Mouse (Mus musculus) intestine, postnatal 0 days (tissue): ENCODE data around the gene Kat8. TPM values are rescaled to one million over a fixed set of nuclear protein-coding genes. Genes with fewer than 3 reads are reported as not detected.

Experiments
- ATAC-seq: fragments of 200-750 bp; cut with Nextera tagmentation; 2 replicates; pipeline ENCODE4 v1.8.0; 2017; ENCODE audit warnings: mild to moderate bottlenecking, moderate TSS enrichment, moderate library complexity
- H3K27ac ChIP-seq: fragments of 300-500 bp; sonication (generic); 2 replicates; pipeline ENCODE4 v1.5.1; 2014; ENCODE audit warnings: mild to moderate bottlenecking, low read depth, low read length, moderate library complexity
- H3K27me3 ChIP-seq: fragments of 300-500 bp; sonication (generic); replicated peaks from 2 replicates; pipeline ENCODE4 v1.6.1; 2014; ENCODE audit warnings: low read length, mixed read lengths; ENCODE audit not compliant: control insufficient read depth, insufficient read depth
- H3K36me3 ChIP-seq: fragments of 300-500 bp; sonication (generic); 2 replicates; pipeline ENCODE4 v1.6.1; 2014; ENCODE audit warnings: mild to moderate bottlenecking, moderate library complexity; ENCODE audit not compliant: control insufficient read depth, insufficient read depth
- H3K4me1 ChIP-seq: fragments of 300-500 bp; sonication (generic); replicated peaks from 2 replicates; pipeline ENCODE4 v1.6.1; 2014; ENCODE audit warnings: antibody characterized with exemption, low read length, mixed read lengths; ENCODE audit not compliant: control insufficient read depth, insufficient read depth
- H3K4me2 ChIP-seq: fragments of 300-500 bp; sonication (generic); replicated peaks from 2 replicates; pipeline ENCODE4 v1.6.1; 2014; ENCODE audit warnings: low read depth, mild to moderate bottlenecking, moderate library complexity
- H3K4me3 ChIP-seq: fragments of 300-500 bp; sonication (generic); 2 replicates; pipeline ENCODE4 v1.5.1; 2014; ENCODE audit warnings: low read depth, low read length
- H3K9ac ChIP-seq: fragments of 300-500 bp; sonication (generic); 2 replicates; pipeline ENCODE4 v1.6.1; 2014; ENCODE audit warnings: mild to moderate bottlenecking, low read depth, low read length
- H3K9me3 ChIP-seq: fragments of 300-500 bp; sonication (generic); 2 replicates; pipeline ENCODE4 v1.6.1; 2016; ENCODE audit warnings: mixed run types; ENCODE audit not compliant: control insufficient read depth
- CTCF ChIP-seq: sonication (generic); IDR thresholded peaks from 2 replicates; pipeline ENCODE4 v1.5.1; 2016; ENCODE audit warnings: low read depth, mild to moderate bottlenecking, control low read depth, antibody characterized with exemption, moderate library complexity
- WGBS: fragments of 180-500 bp; shearing (Covaris S2); extraction: QIAGEN DNeasy Blood & Tissue Kit; methylation state at CpG from one replicate; pipeline ENCODE4 v1.1.7; 2014; 5-methylcytosine and 5-hydroxymethylcytosine counted together
- polyA plus RNA-seq: library from polyadenylated mRNA; unstranded; fragments of >200 nt; fragmentation: Nextera tagmentation; extraction: Ambion mirVana; gene quantifications from 2 replicates; pipeline ENCODE4 v1.2.1, GENCODE M21; 2015

Gene Kat8
- 17.4 and 18.0 TPM in 2 replicates for polyA plus RNA-seq

GRCm38 (mm10) chr7:127912190-127912871 lies at the start of gene Kat8:
TSS of gene Kat8 (plus strand) at chr7:127912516.
- H3K4me3 ChIP-seq, result peak within 1 kb of the TSS; percentile 82
- peak; percentile 95 for ATAC-seq
- no peaks in the 10 kb centered on the region for H3K27me3 ChIP-seq
- no peak for TF ChIP-seq CTCF
- peak within 1 kb of the TSS; percentile 74 for H3K4me2 ChIP-seq
- peak within 1 kb of the TSS; percentile 64 for H3K9ac ChIP-seq
- peak within 1 kb of the TSS; percentile 77 for H3K27ac ChIP-seq
- peaks cover 4% of the 10 kb centered on the region; the same call in 1 of the 2 replicates for H3K4me1 ChIP-seq
- peaks cover 28% of the 10 kb centered on the region for H3K36me3 ChIP-seq
- no peaks in the 10 kb centered on the region for H3K9me3 ChIP-seq
- under 1% methylated on average over 40 of the region's 40 CpGs for WGBS

DNA sequence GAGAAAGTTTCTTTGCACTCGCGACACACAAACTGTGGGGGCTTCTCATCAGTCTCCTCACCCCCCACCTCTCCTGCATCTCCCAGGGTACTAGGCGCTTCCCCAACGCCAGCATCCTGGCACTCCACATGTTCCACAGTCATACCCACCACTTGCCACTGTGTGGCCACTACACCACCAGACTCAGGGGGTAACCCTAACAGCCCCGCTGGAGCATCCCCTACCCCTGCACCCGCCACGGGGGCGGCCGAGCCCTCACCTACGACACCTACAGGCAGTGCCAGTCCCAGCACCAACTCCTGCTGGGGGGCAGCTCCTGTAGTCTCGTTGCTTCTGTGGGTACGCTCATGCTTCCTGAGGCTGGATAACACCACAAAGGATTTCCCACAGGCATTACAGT lies 45.9 kb upstream of the Kat8 start:
- Histone ChIP-seq H3K9me3 (no peaks in the 10 kb centered on the region), H3K36me3 (peaks cover 36% of the 10 kb centered on the region), H3K4me2 (no peak overlapping the region), H3K4me1 (no peaks in the 10 kb centered on the region), H3K9ac (no peak overlapping the region), H3K27ac (no peak overlapping the region), H3K27me3 (no peaks in the 10 kb centered on the region), H3K4me3 (no peak overlapping the region)
- no peak for TF ChIP-seq CTCF
- no peak for ATAC-seq
- WGBS, result 94% methylated on average over 12 of the region's 12 CpGs

DNA sequence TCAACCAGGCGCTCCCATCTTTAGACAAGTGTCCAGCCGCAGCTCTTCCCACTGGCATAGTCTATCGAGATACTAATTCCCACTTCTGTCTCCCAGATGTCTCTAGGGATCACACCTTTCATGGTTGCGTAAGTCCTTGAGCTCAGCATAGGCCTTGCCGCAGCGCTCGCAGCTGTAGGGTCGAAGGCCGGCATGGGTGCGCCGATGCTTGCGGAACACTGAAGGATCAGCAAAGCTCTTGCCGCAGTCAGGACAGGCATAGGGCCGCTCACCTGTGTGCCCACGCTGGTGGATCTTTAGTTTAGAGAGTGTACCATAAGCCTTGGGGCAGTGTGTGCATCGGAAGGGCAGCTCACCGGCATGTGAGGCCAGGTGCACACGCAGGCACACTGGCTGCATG lies 44.7 kb upstream of the Kat8 start:
- no peaks in the 10 kb centered on the region for H3K9me3 ChIP-seq
- peaks cover 36% of the 10 kb centered on the region for H3K36me3 ChIP-seq
- 94% methylated on average over 18 of the region's 18 CpGs for WGBS
- no peak overlapping the region for H3K9ac ChIP-seq
- H3K4me1 ChIP-seq, result no peaks in the 10 kb centered on the region
- H3K4me3 ChIP-seq, result no peak overlapping the region
- H3K27me3 ChIP-seq, result no peaks in the 10 kb centered on the region
- H3K27ac ChIP-seq, result no peak overlapping the region
- H3K4me2 ChIP-seq, result no peak overlapping the region
- ATAC-seq, result no peak
- no peak for TF ChIP-seq CTCF

DNA sequence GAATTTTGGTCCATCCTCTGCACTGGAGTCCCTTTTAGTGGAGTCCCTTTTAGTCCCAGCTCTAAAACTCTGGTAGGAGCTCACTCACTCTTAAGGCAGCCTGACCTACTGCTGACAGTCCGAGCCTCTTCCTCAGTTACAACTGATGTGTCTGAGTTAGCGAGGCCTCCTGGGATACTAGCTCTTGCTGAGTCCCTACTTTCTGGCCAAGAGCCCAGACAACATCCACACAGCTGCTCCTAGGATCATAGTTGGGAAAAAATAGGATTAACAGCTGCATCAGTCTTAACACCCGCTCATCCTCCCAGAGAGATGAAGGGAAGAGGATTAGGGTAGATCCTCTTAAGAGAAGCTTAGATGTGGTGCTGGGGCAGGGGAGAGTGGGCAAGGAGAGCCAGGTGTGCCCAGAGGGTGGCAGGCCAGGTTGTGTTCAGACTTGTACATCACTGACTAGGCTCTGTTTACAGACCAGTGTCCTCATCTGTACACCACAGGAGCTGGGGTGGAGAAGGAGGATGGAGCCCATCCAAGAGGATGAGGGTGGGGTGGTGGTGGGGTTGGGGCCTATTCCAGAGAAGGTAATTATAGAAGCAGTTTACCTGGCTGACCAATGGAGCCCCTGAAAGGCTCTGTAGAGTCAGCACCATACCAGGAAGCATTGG lies 43.0 kb upstream of the Kat8 start:
- WGBS, result 63% methylated on average over 3 of the region's 3 CpGs
- peaks cover 3% of the 10 kb centered on the region; the same call in 1 of the 2 replicates for H3K4me1 ChIP-seq
- H3K27ac ChIP-seq, result 0 out of 2 replicates have a peak overlapping the region, but pooled peaks have one; percentile 21
- no peak for ATAC-seq
- H3K4me3 ChIP-seq, result no peak overlapping the region
- no peak overlapping the region for H3K4me2 ChIP-seq
- peaks cover 35% of the 10 kb centered on the region for H3K36me3 ChIP-seq
- H3K9me3 ChIP-seq, result no peaks in the 10 kb centered on the region
- H3K27me3 ChIP-seq, result no peaks in the 10 kb centered on the region
- H3K9ac ChIP-seq, result no peak overlapping the region
- no peak for TF ChIP-seq CTCF

GRCm38 (mm10) chr7:127870136-127870821 lies 42.0 kb upstream of the Kat8 start:
- Histone ChIP-seq H3K27ac (no peak overlapping the region), H3K4me2 (no peak overlapping the region), H3K27me3 (no peaks in the 10 kb centered on the region), H3K4me1 (peaks cover 7% of the 10 kb centered on the region; the same call in 1 of the 2 replicates), H3K36me3 (peaks cover 31% of the 10 kb centered on the region), H3K9ac (no peak overlapping the region), H3K4me3 (no peak overlapping the region), H3K9me3 (no peaks in the 10 kb centered on the region)
- peak; percentile 64 for TF ChIP-seq CTCF
- WGBS, result 78% methylated on average over 5 of the region's 5 CpGs
- ATAC-seq, result no peak
